Mouse (Mus musculus): ENCODE data around the gene Vac14. TPM values are rescaled to one million over a fixed set of nuclear protein-coding genes. Genes with fewer than 3 reads are reported as not detected.

Gene Vac14
- total RNA-seq, 1 experiment, result 33.1 TPM

DNA sequence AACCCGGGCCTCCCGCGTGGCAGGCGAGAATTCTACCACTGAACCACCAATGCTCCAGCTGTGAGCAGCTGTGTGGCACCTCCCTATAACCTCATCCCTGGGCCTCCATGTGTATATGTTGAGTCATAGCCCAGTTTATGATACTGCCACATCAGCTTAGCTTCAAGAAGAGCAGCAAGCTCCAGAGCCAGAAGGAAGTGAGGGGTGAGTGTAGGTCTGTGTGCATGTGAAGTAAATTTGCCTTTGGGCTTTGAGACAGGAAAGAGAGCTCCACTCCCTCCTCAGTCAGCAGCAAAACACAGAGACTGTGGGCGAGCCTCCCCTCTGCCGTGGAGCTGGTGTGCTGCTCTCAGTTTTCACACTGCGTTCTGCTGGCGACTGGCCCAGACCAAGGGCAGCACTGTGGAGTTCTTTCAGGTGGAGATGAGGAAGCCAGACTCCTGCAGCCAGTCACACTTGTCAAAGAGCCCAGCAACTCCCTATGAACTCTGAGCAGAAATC, 12.2 kb downstream of the Vac14 start:
- H3K9me3 ChIP-seq (ENCODE audit: control insufficient read depth, insufficient read depth, low read depth, low read length), result no peaks in the 10 kb centered on the region
- H3K36me3 ChIP-seq (ENCODE audit: control insufficient read depth, insufficient read depth, low read length, poor library complexity, severe bottlenecking), result peaks cover 36% of the 10 kb centered on the region
- no peak overlapping the region for H3K27ac ChIP-seq (ENCODE audit: insufficient read depth, low read depth, low read length, poor library complexity, severe bottlenecking)
- no peak overlapping the region for H3K9ac ChIP-seq (ENCODE audit: insufficient read depth, low read depth, low read length, poor library complexity, severe bottlenecking)
- DNase-seq (ENCODE audit: low read depth, low spot score), result no peak
- in situ Hi-C loops (cut with MboI; ENCODE audit: low sequenced_read_pairs in 2 of 2, unreplicated experiment in 2 of 2), result no loop called here
- no peak overlapping the region for H3K4me3 ChIP-seq (ENCODE audit: insufficient read depth in 1 of 2, low read depth in 1 of 2, low read length in 2 of 2, poor library complexity in 1 of 2, severe bottlenecking in 1 of 2)
- peaks cover 0 to 10% of the 10 kb centered on the region in 2 experiments; a peak in 1 of 4 replicates for H3K4me1 ChIP-seq (ENCODE audit: control insufficient read depth in 2 of 2, insufficient read depth in 2 of 2, low read length in 2 of 2, poor library complexity in 1 of 2)
- TF ChIP-seq ZC3H11A (IDR thresholded peaks at IDR 0.05; ENCODE audit: borderline replicate concordance, low read depth, low read length) (no peak), CHD2 (IDR thresholded peaks at IDR 0.05; ENCODE audit: low read depth, low read length) (no peak), ZNF384 (IDR thresholded peaks at IDR 0.05; ENCODE audit: low read depth, low read length) (no peak), MAFK (IDR thresholded peaks at IDR 0.05; ENCODE audit: insufficient read depth, low read depth, low read length) (no peak), HCFC1 (IDR thresholded peaks at IDR 0.05; ENCODE audit: borderline replicate concordance, insufficient read depth, low read length) (no peak)

DNA sequence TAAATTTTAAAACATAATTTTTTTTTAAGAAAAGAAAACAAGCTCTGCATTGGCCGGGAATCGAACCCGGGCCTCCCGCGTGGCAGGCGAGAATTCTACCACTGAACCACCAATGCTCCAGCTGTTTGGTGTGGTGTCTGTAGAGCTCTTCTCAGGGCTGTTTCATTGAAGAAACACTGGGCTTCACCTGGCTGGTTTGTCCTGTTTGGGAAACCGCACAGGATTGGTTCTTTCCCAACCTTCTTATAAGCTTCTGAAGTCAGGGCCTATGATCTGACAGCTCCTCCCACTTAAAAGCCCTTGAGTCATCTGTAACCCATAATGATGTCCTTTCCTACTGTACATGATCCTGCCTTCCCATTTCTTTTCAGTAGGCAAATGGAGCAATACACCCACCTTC, 12.8 kb downstream of the Vac14 start:
- no peak for TF ChIP-seq HCFC1 (IDR thresholded peaks at IDR 0.05; ENCODE audit: borderline replicate concordance, insufficient read depth, low read length)
- TF ChIP-seq CHD2 (IDR thresholded peaks at IDR 0.05; ENCODE audit: low read depth, low read length), result no peak
- TF ChIP-seq MAFK (IDR thresholded peaks at IDR 0.05; ENCODE audit: insufficient read depth, low read depth, low read length), result no peak
- no peak for TF ChIP-seq ZC3H11A (IDR thresholded peaks at IDR 0.05; ENCODE audit: borderline replicate concordance, low read depth, low read length)
- no peak for TF ChIP-seq ZNF384 (IDR thresholded peaks at IDR 0.05; ENCODE audit: low read depth, low read length)
- peaks cover 0 to 10% of the 10 kb centered on the region in 2 experiments; a peak in 1 of 4 replicates for H3K4me1 ChIP-seq (ENCODE audit: control insufficient read depth in 2 of 2, insufficient read depth in 2 of 2, low read length in 2 of 2, poor library complexity in 1 of 2)
- peaks cover 41% of the 10 kb centered on the region for H3K36me3 ChIP-seq (ENCODE audit: control insufficient read depth, insufficient read depth, low read length, poor library complexity, severe bottlenecking)
- no peaks in the 10 kb centered on the region for H3K9me3 ChIP-seq (ENCODE audit: control insufficient read depth, insufficient read depth, low read depth, low read length)
- H3K4me3 ChIP-seq (ENCODE audit: insufficient read depth in 1 of 2, low read depth in 1 of 2, low read length in 2 of 2, poor library complexity in 1 of 2, severe bottlenecking in 1 of 2), result no peak overlapping the region
- DNase-seq (ENCODE audit: low read depth, low spot score), result no peak
- H3K27ac ChIP-seq (ENCODE audit: insufficient read depth, low read depth, low read length, poor library complexity, severe bottlenecking), result no peak overlapping the region
- in situ Hi-C loops (cut with MboI; ENCODE audit: low sequenced_read_pairs in 2 of 2, unreplicated experiment in 2 of 2), result no loop called here
- no peak overlapping the region for H3K9ac ChIP-seq (ENCODE audit: insufficient read depth, low read depth, low read length, poor library complexity, severe bottlenecking)

DNA sequence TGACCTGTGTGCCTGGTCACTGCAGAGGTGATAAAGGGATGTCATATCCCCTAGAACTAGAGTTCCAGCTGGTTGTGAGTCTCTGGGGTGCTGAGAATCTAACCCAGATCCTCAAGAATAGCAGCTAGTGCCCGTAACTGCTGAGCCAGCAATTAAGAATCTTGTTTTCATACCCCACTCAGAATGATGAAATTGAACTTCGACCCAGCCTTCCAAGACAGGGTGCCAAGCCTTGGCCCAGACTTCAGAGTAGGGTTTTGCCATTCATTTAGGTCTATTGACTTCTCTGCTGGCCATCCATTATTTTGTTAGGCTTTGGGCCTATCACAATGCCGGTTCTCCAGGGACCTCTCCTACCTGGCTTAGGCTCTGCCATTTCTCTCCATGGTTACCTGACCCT, 15.4 kb downstream of the Vac14 start:
- no peak for DNase-seq (ENCODE audit: low read depth, low spot score)
- no peak overlapping the region for H3K4me3 ChIP-seq (ENCODE audit: insufficient read depth in 1 of 2, low read depth in 1 of 2, low read length in 2 of 2, poor library complexity in 1 of 2, severe bottlenecking in 1 of 2)
- TF ChIP-seq MAFK (IDR thresholded peaks at IDR 0.05; ENCODE audit: insufficient read depth, low read depth, low read length), result peak; percentile 67; the same call in 1 of the 2 replicates
- TF ChIP-seq HCFC1 (IDR thresholded peaks at IDR 0.05; ENCODE audit: borderline replicate concordance, insufficient read depth, low read length), result no peak
- H3K9me3 ChIP-seq (ENCODE audit: control insufficient read depth, insufficient read depth, low read depth, low read length), result no peaks in the 10 kb centered on the region
- peaks cover 60% of the 10 kb centered on the region for H3K36me3 ChIP-seq (ENCODE audit: control insufficient read depth, insufficient read depth, low read length, poor library complexity, severe bottlenecking)
- H3K27ac ChIP-seq (ENCODE audit: insufficient read depth, low read depth, low read length, poor library complexity, severe bottlenecking), result no peak overlapping the region
- no peak overlapping the region for H3K9ac ChIP-seq (ENCODE audit: insufficient read depth, low read depth, low read length, poor library complexity, severe bottlenecking)
- in situ Hi-C loops (cut with MboI; ENCODE audit: low sequenced_read_pairs in 2 of 2, unreplicated experiment in 2 of 2), result no loop called here
- H3K4me1 ChIP-seq (ENCODE audit: control insufficient read depth in 2 of 2, insufficient read depth in 2 of 2, low read length in 2 of 2, poor library complexity in 1 of 2), result peaks cover 0 to 3% of the 10 kb centered on the region in 2 experiments; a peak in 1 of 4 replicates

DNA sequence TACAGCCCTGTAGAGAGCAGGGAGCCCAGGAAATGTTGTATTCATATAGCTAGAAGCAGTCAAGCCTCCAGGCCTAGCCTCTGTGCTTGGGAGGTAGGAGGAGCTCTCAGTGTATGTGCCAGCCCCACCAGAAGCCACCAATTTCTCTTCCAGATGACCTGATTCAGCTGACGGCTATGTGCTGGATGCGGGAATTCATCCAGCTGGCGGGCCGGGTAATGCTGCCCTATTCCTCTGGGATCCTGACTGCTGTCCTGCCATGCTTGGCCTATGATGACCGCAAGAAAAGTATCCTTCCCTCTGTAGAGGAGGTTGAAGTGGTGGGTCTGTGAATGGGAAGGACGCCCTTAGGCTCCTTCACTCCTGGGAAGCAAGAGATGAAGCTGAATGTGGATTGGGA, 17.8 kb downstream of the Vac14 start:
- in situ Hi-C loops (cut with MboI; ENCODE audit: low sequenced_read_pairs in 2 of 2, unreplicated experiment in 2 of 2), result no loop called here

DNA sequence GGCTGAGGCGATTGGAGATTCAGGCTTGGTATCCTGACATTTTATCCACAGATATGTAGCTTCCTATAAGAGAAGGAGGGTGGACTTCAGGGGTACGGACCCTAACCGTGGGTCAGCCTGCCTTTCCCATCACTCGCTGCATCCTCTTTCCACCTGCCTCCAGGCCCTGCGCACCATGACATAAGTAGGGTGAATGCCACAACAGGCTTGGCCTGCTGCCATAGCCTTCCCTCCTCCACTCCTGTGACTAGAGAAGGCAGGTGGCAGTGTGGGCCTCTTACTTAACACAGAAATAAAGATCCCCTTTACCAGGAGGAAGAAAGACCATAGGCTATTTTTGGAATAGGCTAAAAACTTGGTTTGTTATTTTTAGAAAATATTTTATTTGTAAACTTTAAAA, 23.9 kb downstream of the Vac14 start:
- Histone ChIP-seq H3K4me1 (ENCODE audit: control insufficient read depth in 2 of 2, insufficient read depth in 2 of 2, low read length in 2 of 2, poor library complexity in 1 of 2) (no peaks in the 10 kb centered on the region), H3K27ac (ENCODE audit: insufficient read depth, low read depth, low read length, poor library complexity, severe bottlenecking) (no peak overlapping the region), H3K4me3 (ENCODE audit: insufficient read depth in 1 of 2, low read depth in 1 of 2, low read length in 2 of 2, poor library complexity in 1 of 2, severe bottlenecking in 1 of 2) (no peak overlapping the region), H3K9me3 (ENCODE audit: control insufficient read depth, insufficient read depth, low read depth, low read length) (no peaks in the 10 kb centered on the region), H3K9ac (ENCODE audit: insufficient read depth, low read depth, low read length, poor library complexity, severe bottlenecking) (no peak overlapping the region), H3K36me3 (ENCODE audit: control insufficient read depth, insufficient read depth, low read length, poor library complexity, severe bottlenecking) (peaks cover 33% of the 10 kb centered on the region)
- no peak for DNase-seq (ENCODE audit: low read depth, low spot score)
- in situ Hi-C loops (cut with MboI; ENCODE audit: low sequenced_read_pairs in 2 of 2, unreplicated experiment in 2 of 2), result no loop called here
- no peak for TF ChIP-seq ZNF384 (IDR thresholded peaks at IDR 0.05; ENCODE audit: low read depth, low read length)
- TF ChIP-seq MAFK (IDR thresholded peaks at IDR 0.05; ENCODE audit: insufficient read depth, low read depth, low read length), result no peak
- no peak for TF ChIP-seq HCFC1 (IDR thresholded peaks at IDR 0.05; ENCODE audit: borderline replicate concordance, insufficient read depth, low read length)
- no peak for TF ChIP-seq ZC3H11A (IDR thresholded peaks at IDR 0.05; ENCODE audit: borderline replicate concordance, low read depth, low read length)
- TF ChIP-seq CHD2 (IDR thresholded peaks at IDR 0.05; ENCODE audit: low read depth, low read length), result no peak

More for the DNA sequence above, 17.8 kb downstream of the Vac14 start:
- TF ChIP-seq MAFK (IDR thresholded peaks at IDR 0.05; ENCODE audit: insufficient read depth, low read depth, low read length) (no peak), CHD2 (IDR thresholded peaks at IDR 0.05; ENCODE audit: low read depth, low read length) (no peak), ZNF384 (IDR thresholded peaks at IDR 0.05; ENCODE audit: low read depth, low read length) (no peak), ZC3H11A (IDR thresholded peaks at IDR 0.05; ENCODE audit: borderline replicate concordance, low read depth, low read length) (no peak), HCFC1 (IDR thresholded peaks at IDR 0.05; ENCODE audit: borderline replicate concordance, insufficient read depth, low read length) (no peak)
- DNase-seq (ENCODE audit: low read depth, low spot score), result no peak
- Histone ChIP-seq H3K27ac (ENCODE audit: insufficient read depth, low read depth, low read length, poor library complexity, severe bottlenecking) (no peak overlapping the region), H3K9me3 (ENCODE audit: control insufficient read depth, insufficient read depth, low read depth, low read length) (no peaks in the 10 kb centered on the region), H3K36me3 (ENCODE audit: control insufficient read depth, insufficient read depth, low read length, poor library complexity, severe bottlenecking) (peaks cover 60% of the 10 kb centered on the region), H3K4me3 (ENCODE audit: insufficient read depth in 1 of 2, low read depth in 1 of 2, low read length in 2 of 2, poor library complexity in 1 of 2, severe bottlenecking in 1 of 2) (no peak overlapping the region), H3K9ac (ENCODE audit: insufficient read depth, low read depth, low read length, poor library complexity, severe bottlenecking) (no peak overlapping the region), H3K4me1 (ENCODE audit: control insufficient read depth in 2 of 2, insufficient read depth in 2 of 2, low read length in 2 of 2, poor library complexity in 1 of 2) (no peaks in the 10 kb centered on the region)
